ENCODE assay signal across 7 mouse cellular contexts in genomic region chr3:100682841-100683240, GRCm38 (mm10). TPM values are rescaled to one million over a fixed set of nuclear protein-coding genes. Genes with fewer than 3 reads are reported as not detected.
DNase-seq lines count a peak whose midpoint lies in the region; ATAC-seq and TF ChIP-seq lines count a peak whose summit lies in the region.

No protein-coding gene starts in this region.

- peak overlapping the region; percentile 93 for H3K4me2 ChIP-seq in forebrain, embryonic 15.5 days (replicated peaks)

- H3K27me3 ChIP-seq in forebrain, embryonic 15.5 days: no peaks in the 10 kb centered on the region
- no peaks in the 10 kb centered on the region for H3K27me3 ChIP-seq in liver, adult 2 months (ENCODE audit: control insufficient read depth, insufficient read depth, low read length)

- H3K9ac ChIP-seq in forebrain, embryonic 15.5 days (replicated peaks): peak overlapping the region; percentile 5; the same call in 1 of the 2 replicates
- 0 out of 2 replicates have a peak overlapping the region, but pooled peaks have one; percentile 1 for H3K9ac ChIP-seq in liver, adult 2 months (ENCODE audit: low read depth, low read length)

- TF ChIP-seq CTCF in liver, adult 2 months (IDR thresholded peaks at IDR 0.05; ENCODE audit: low read depth, low read length): no peak

- peaks cover 37% of the 10 kb centered on the region for H3K4me1 ChIP-seq in forebrain, embryonic 15.5 days
- peaks cover 19% of the 10 kb centered on the region for H3K4me1 ChIP-seq in liver, adult 2 months (ENCODE audit: control insufficient read depth, insufficient read depth, low read length)

- no peaks in the 10 kb centered on the region for H3K9me3 ChIP-seq in forebrain, embryonic 15.5 days

- no peak for TF ChIP-seq POLR2A in liver, adult 2 months (IDR thresholded peaks at IDR 0.05; ENCODE audit: extremely low read depth, insufficient read depth, low read length)

- no peak overlapping the region for H3K27ac ChIP-seq in forebrain, embryonic 15.5 days (replicated peaks)
- H3K27ac ChIP-seq in liver, adult 2 months (replicated peaks; ENCODE audit: insufficient read depth, low read depth, low read length): no peak overlapping the region

- peaks cover 24% of the 10 kb centered on the region; the same call in 1 of the 2 replicates for H3K79me2 ChIP-seq in liver, adult 2 months (ENCODE audit: control insufficient read depth, insufficient read depth, low read length)

- 11% methylated on average over 3 of the region's 3 CpGs for whole genome bisulfite sequencing in forebrain, embryonic 15.5 days
- 25% methylated on average over 3 of the region's 3 CpGs for WGBS in liver, adult 2 months

- no peak for ATAC-seq in forebrain, embryonic 15.5 days (replicated peaks)

- peak overlapping the region; percentile 29 for H3K4me3 ChIP-seq in forebrain, embryonic 15.5 days
- H3K4me3 ChIP-seq in liver, adult 2 months (ENCODE audit: insufficient read depth, low read depth, low read length): no peak overlapping the region; the same call in 1 of the 2 replicates

- no peaks in the 10 kb centered on the region for H3K36me3 ChIP-seq in forebrain, embryonic 15.5 days
- H3K36me3 ChIP-seq in liver, adult 2 months (ENCODE audit: control insufficient read depth, insufficient read depth, low read length): no peaks in the 10 kb centered on the region

- peak; percentile 14 to 17 for DNase-seq in thymus, postnatal 36 days
- DNase-seq in thymus, postnatal 4 days: no peak
- peak; percentile 60 for DNase-seq in liver, adult 2 months (ENCODE audit: extremely low read depth, low read depth, low spot score)
- DNase-seq in right cerebral cortex, postnatal 36 days (ENCODE audit: low spot score in 2 of 2): no peak
- no peak for DNase-seq in layer of hippocampus, postnatal 36 days
- no peak for DNase-seq in urinary bladder, postnatal 14 days (ENCODE audit: low spot score)

RNA-seq across cellular contexts. Expression of gene Man1a2, which starts 2.5 kb away (rescaled TPM):
- 38.8 and 39.1 TPM in 2 replicates for polyA plus RNA-seq in forebrain, embryonic 15.5 days (2015; fragmentation: Nextera tagmentation; extraction: Ambion mirVana)
- 17.7 and 18.5 TPM in 2 replicates for total RNA-seq in liver, adult 2 months (2014; rRNA removed)
- polyA plus RNA-seq in liver, adult 2 months (2012; rRNA removed): 3.9 and 4.0 TPM in 2 replicates
- 100 to 1,000 TPM; 128 to 140 TPM for total RNA-seq in layer of hippocampus, postnatal 36 days (2021)

Comparison
In these comparisons a context has a peak if more than half of its experiments do, and no peak if none do; other contexts are left out.
1. DNase-seq: peak in thymus, postnatal 36 days (2 of 2) and liver, adult 2 months (single experiment); none in thymus, postnatal 4 days (single experiment), right cerebral cortex, postnatal 36 days (0 of 2), layer of hippocampus, postnatal 36 days (0 of 2) and urinary bladder, postnatal 14 days (single experiment).